Mouse (Mus musculus): ENCODE results near the gene Tspan13.

GRCm38 (mm10) chr12:36070231-36070630, 27.9 kb upstream of the Tspan13 start:
- TF ChIP-seq CTCF (IDR thresholded peaks at IDR 0.05; ENCODE audit: control insufficient read depth, insufficient read depth, insufficient replicate concordance, low read depth, low read length) (no peak), POLR2A (IDR thresholded peaks at IDR 0.05; ENCODE audit: control insufficient read depth, low read depth, low read length) (no peak)

All from testis, adult 2 months (tissue).